Mouse (Mus musculus) layer of hippocampus, adult 9-11 months (tissue): ENCODE measurements around the gene Cmtr1.

Experiments used
- DNase-seq: peaks from one replicate; pipeline ENCODE4 v3.0.0; 2022

Cmtr1 gene

GRCm38 (mm10) chr17:29669936-29670335 is 9.5 kb downstream of the Cmtr1 start:
- DNase-seq, result no peak

- no peak for DNase-seq
Observed at GRCm38 (mm10) chr17:29671021-29671420, 10.6 kb downstream of the Cmtr1 start.

GRCm38 (mm10) chr17:29673325-29673724 is 12.9 kb downstream of the Cmtr1 start:
- no peak for DNase-seq

- DNase-seq, result no peak
Observed at GRCm38 (mm10) chr17:29678526-29678925, 18.1 kb downstream of the Cmtr1 start.

GRCm38 (mm10) chr17:29679038-29679767 is 18.8 kb downstream of the Cmtr1 start:
- DNase-seq, result no peak

- DNase-seq, result peak; percentile 62
Observed at GRCm38 (mm10) chr17:29680174-29680573, 19.8 kb downstream of the Cmtr1 start.

GRCm38 (mm10) chr17:29680921-29681320 is 20.5 kb downstream of the Cmtr1 start:
- no peak for DNase-seq

- DNase-seq, result no peak
Observed at GRCm38 (mm10) chr17:29681669-29682068, 21.3 kb downstream of the Cmtr1 start.

GRCm38 (mm10) chr17:29682261-29682660 is 21.9 kb downstream of the Cmtr1 start:
- DNase-seq, result no peak

- no peak for DNase-seq
Observed at GRCm38 (mm10) chr17:29683127-29683526, 22.7 kb downstream of the Cmtr1 start.

- no peak for DNase-seq
Observed at GRCm38 (mm10) chr17:29684275-29684674, 23.9 kb downstream of the Cmtr1 start.

GRCm38 (mm10) chr17:29686771-29687170 is 26.4 kb downstream of the Cmtr1 start:
- DNase-seq, result no peak

- no peak for DNase-seq
Observed at GRCm38 (mm10) chr17:29687373-29687772, 27.0 kb downstream of the Cmtr1 start.

GRCm38 (mm10) chr17:29688610-29689009 is 28.2 kb downstream of the Cmtr1 start:
- DNase-seq, result no peak

- no peak for DNase-seq
Observed at GRCm38 (mm10) chr17:29690257-29690656, 29.9 kb downstream of the Cmtr1 start.

- no peak for DNase-seq
Observed at GRCm38 (mm10) chr17:29692827-29693226, 32.4 kb downstream of the Cmtr1 start.

- DNase-seq, result no peak
Observed at GRCm38 (mm10) chr17:29693571-29693970, 33.2 kb downstream of the Cmtr1 start.

- no peak for DNase-seq
Observed at GRCm38 (mm10) chr17:29694516-29694915, 34.1 kb downstream of the Cmtr1 start.

- DNase-seq, result no peak
Observed at GRCm38 (mm10) chr17:29696940-29697339, 36.5 kb downstream of the Cmtr1 start.

- no peak for DNase-seq
Observed at GRCm38 (mm10) chr17:29698421-29698820, 38.0 kb downstream of the Cmtr1 start.

- no peak for DNase-seq
Observed at GRCm38 (mm10) chr17:29700573-29700972, 40.2 kb downstream of the Cmtr1 start.

- peak; percentile 77 for DNase-seq
Observed at GRCm38 (mm10) chr17:29702938-29703710, 42.7 kb downstream of the Cmtr1 start.

- no peak for DNase-seq
Observed at GRCm38 (mm10) chr17:29704781-29705180, 44.4 kb downstream of the Cmtr1 start.

- no peak for DNase-seq
Observed at GRCm38 (mm10) chr17:29705881-29706280, 45.5 kb downstream of the Cmtr1 start.
